Mouse (Mus musculus): Measurements from ENCODE around the gene Kmt2c. TPM values are rescaled to one million over a fixed set of nuclear protein-coding genes. Genes with fewer than 3 reads are reported as not detected.
A peak's percentile ranks its signal among the peaks of the same experiment; 100 is the strongest.
"Not testable (repeated sequence)": the region's sequence is repeated elsewhere in the genome, so short reads cannot be mapped to it uniquely, and the experiment has no call there.

The Kmt2c gene
- total RNA-seq, 2 experiments from 2014 or later: 82.4 to 88.7 TPM

- DNase-seq (ENCODE audit: low spot score in 2 of 2): not testable (repeated sequence)
Measured at GRCm38 (mm10) chr5:25224377-25224776, 274.2 kb downstream of the Kmt2c start.

GRCm38 (mm10) chr5:25222752-25223702, 275.6 kb downstream of the Kmt2c start, which contains the start of gene E130116L18Rik:
Gene E130116L18Rik, minus strand, starts transcription at chr5:25223153.
- peak; percentile 93 for DNase-seq (ENCODE audit: low spot score in 2 of 2)

Other genes with a start within 250 kb of the Kmt2c start
- under 1 TPM in 1 of 2 experiments, not detected in 1; 0.18 TPM for gene Cct8l1, start 17.3 kb upstream of the Kmt2c start, total RNA-seq (2021)
- gene Xrcc2, start 207.0 kb upstream of the Kmt2c start, total RNA-seq (2021): 1 to 10 TPM; 6.3 to 7.9 TPM

All from layer of hippocampus, postnatal 10 days (tissue).